Mouse (Mus musculus) left cerebral cortex, postnatal 4 days (tissue): ENCODE measurements around the gene Slc24a3. TPM values are rescaled to one million over a fixed set of nuclear protein-coding genes. Genes with fewer than 3 reads are reported as not detected.

Source experiments
- DNase-seq: peaks from one replicate; pipeline ENCODE4 v3.0.0-alpha.2; 2022
- intact Hi-C: fragments of 180-260 bp; cut with DNase I; formaldehyde crosslinking; loops from one replicate; pipeline ENCODE4 v1.15.1; 2025
- total RNA-seq, 2 experiments: library from RNA; stranded (reverse); gene quantifications; 2 replicates each; pipeline ENCODE4 v1.2.3; 2021

Gene Slc24a3
- total RNA-seq, 2 experiments from 2014 or later: 74.8 to 87.6 TPM

DNA sequence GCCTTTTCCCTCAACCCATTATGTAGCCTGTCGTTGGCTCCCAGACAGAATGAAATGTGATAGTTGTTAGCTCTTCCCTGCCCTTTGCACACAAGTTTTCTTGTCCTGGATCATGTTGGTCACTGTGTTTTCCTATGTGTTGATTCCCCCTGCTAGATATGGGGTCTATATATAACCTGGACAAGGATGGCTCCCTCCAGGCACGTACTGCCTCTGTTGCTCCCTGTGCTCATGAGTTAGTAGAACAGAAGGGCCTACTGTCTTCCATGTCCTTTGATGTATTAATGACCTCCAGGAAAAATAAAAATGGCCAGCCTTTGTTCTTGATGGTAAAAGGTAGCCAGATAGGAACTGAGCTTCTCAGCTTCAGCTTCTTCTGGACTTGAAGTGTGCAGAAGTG, 251.5 kb downstream of the Slc24a3 start:
- no peak for DNase-seq
- intact Hi-C loops: no loop called here

DNA sequence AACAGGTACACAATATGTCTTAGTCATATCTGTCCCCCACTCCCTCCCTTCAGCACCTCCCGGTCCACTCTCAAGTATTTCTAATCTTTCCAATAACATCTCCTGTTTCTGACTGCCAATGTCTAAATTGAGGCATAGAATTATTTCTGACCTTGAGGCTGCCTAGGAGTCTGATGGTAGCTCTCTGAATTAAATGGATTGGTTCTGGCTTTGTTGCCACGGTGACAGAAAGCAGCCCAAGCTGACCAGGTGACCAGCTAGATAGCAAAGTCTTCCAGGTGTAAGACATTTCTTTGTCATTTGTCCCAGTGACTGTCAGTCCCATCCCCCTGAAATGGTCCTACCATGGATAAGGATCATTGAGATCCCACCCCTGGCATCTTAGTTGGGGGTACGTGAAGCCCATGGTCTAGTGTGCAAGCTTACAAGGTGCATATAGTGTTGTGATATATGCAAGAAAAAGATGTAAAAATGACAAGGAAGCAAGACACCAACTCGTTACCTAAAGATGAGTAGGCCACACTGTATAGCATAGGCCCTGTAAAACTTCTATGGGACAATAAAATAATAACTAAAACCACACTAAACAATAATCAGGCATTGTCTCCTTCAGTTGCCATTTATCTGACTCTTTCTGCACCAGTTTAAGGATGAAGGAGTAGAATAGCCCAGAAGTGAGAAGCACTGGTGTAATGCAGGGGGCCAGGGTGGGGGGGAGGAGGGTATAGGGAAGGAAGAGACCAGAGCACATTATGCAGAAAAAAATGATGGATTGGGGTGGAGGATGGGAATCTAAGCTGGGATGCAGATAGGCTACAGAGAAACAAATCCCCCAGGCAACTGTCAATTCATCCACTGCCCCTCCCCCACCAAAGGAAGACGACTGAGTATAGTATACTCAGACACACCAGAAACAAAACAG, 253.7 kb downstream of the Slc24a3 start:
- no peak for DNase-seq
- intact Hi-C loops: no loop called here

DNA sequence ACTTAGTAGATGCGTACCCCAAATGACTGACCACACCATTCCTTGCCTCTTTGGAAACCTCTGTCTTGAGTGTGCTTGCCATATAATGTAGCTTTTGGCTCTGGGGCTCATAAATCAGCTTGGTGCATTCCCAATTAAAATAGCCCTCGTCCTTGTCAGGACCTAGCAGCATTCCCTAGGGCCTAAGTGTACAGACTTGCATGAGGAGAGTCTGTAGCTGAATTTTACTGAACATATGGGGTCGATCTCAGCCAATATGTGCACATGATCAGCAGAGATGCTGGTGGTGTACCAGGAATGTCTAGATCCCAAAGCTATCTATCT, 254.3 kb downstream of the Slc24a3 start:
- intact Hi-C loops: no loop called here

DNA sequence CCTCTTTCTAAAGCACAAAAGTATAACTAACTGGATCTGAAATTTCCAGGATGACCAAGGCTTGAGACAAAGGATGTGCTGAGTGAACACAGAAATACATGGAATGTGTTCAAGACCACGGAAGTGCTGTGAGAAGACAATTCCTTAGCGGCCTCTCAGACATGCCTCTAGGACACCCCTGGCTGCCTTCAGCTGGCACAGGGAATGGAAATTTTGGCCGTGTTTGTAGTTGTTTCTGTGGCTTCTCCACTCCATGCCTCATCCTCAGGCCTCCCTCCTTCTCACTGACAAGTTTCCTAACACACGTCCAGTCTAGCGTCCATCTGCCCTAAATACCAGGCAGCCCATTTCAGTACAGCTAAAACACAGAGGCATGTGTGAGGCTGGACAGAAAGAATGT, 262.4 kb downstream of the Slc24a3 start:
- intact Hi-C loops: no loop called here

More for the DNA sequence above, 254.3 kb downstream of the Slc24a3 start:
- no peak for DNase-seq

DNA sequence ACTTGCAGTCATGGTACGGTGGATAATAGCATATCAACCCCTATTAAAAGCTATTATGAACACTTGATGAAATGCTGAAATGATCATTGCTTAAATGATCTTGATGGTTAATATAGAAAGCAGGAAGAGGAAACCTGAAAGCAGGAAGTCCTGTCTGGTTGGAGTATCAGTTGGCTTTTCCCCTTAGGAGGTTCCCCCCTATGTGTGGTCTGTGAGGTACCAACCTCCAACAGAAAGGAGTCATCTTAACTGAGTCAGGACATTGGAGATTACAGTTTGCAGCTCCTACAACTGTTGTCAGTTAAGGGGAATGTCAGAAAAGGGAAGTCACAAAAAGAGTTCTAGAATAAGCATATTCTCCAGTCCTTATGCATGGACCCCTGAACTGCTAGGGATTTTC, 266.5 kb downstream of the Slc24a3 start:
- intact Hi-C loops: no loop called here

More for the DNA sequence above, 262.4 kb downstream of the Slc24a3 start:
- no peak for DNase-seq

DNA sequence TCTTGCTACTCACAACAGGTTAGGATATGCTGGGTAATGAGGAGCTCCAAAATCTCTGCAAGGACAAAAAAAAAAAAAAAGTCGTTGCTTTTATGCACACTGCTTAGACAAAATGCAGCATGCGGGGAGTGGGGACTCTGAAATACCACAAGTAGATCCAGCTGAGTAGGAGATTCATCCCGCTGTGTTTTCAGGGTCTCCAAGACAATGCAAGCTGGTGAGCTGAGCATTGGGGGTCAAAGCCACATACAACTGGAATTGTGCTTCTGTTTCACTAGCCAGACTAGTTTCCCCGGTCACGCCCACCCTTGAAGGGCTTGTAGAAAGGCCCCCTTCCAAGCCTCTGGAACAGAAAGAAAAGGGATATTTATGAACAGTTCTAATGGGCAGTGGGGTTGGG, 270.8 kb downstream of the Slc24a3 start:
- intact Hi-C loops: no loop called here
- no peak for DNase-seq

More for the DNA sequence above, 266.5 kb downstream of the Slc24a3 start:
- DNase-seq: no peak

DNA sequence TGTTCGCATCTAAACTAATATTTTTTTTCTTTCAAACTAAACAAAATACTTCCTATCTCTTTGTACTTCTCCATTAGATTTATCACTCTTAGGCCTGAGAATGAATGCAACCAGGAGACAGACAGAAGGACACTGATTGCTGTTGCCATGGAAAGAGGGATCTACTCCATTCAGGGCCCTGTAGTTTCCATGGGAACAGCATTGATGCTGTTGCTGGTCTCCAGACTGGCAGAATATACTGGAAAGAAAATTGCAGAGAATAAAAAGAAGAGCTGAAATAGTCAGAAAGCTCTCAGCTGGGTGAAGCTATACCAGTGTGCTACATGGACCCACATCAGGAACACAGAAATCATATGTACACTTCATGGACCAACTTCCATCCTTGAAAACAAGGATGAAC, 272.2 kb downstream of the Slc24a3 start:
- intact Hi-C loops: no loop called here
- no peak for DNase-seq

DNA sequence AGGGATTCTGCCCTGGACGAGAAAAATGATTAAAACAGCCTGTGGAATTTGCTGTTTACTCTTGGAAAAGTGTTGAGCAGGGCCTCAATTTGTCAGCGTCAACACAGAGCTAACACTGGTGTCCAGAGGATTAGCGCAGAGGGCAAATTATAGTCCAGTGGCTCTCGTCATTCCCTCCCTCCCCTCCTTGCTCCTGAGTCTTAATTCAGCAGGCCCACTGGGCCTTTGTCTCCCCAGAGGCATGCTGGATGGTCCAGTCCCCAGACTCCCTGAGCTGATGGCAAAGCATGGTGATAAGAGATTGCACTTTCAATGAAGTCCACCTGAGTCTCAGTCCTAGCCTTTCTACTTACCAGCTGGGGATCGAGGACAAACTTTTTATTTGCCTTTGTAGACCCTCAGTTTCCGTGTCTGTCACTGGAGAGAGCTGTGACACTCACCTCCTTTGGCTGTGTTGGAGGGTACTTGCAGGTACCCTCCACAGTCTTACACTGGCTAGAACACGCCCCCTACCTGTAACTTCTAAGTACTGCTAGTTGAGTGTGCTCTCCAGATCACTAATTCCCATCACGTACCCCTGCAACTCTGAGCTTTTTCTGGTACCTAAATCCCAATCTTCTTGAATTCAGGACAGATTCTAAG, 289.7 kb downstream of the Slc24a3 start:
- no peak for DNase-seq
- intact Hi-C loops: no loop called here

DNA sequence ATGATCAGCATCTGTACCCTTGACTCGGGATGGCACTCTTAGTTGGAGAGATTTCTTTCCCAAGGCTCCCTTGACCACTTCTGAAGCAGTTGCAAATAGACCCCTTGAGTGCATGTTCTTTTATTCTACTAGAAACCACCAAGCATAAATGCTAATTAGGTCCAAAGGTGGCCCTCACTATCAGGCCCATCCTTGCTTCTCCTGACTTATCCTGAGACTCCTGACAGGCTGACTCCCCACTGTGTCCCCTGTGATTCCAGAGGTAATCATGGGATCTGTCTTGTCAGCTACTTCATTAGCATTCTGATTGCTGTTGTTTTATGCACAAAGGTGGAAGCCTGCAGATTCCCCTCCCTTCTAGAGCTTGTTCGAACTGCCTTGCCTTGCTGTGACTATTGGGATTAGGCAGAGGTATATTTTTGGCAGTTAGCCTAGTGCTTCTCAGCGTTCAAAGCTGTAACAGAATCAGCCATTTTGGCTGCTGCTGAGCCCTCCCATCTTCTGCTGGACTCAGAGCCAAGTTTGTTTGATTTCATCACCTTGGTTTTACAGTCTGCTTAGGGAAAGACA, 293.4 kb downstream of the Slc24a3 start:
- intact Hi-C loops: no loop called here
- DNase-seq: no peak

DNA sequence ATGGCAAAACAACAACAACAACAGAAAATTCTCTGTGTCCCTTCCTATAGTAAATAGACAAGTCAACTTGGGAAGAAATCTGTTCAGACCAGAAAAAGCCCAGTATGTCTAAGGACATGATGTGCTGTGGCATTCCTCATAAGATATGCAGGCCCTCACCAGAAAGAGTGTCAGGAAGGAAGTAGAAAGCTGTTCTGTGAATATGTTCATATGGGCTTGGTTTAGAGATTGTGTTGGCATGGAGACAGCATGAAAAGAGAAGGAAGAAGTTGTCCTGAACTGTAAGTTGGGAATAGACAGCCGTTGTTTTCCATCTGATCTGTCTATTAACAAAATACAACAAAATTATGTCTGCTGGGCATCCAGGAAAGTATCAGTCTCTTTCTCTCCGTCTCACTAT, 294.7 kb downstream of the Slc24a3 start:
- no peak for DNase-seq
- intact Hi-C loops: no loop called here

DNA sequence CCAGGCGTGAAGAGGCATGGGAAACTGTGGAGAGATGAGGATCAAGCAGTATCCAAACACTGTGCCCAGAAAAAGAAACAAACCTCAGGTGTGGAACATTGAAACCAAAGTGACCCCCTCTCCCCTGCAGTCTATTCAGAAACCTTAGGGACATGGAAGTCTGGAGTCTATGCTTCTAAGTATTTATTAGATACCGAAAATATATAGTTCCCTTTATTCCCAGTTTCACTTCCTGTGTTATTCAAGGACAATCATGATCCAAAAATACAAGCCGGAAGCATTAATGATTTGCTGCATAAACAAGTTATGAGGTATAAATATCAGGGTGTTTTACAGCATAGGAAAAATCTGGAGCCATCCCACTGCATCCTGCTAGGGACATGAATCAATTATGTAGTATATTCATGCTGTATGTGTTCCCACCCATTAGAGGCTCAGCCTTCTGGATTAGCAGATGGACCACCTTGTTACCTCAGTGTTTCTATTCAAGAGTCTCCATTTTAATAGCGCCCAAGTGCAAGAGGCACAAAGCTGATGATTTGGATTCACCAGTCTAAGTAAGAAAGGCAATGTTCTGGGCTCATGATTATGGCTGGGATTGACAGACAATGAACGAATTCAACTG, 301.3 kb downstream of the Slc24a3 start:
- intact Hi-C loops: no loop called here
- no peak for DNase-seq

DNA sequence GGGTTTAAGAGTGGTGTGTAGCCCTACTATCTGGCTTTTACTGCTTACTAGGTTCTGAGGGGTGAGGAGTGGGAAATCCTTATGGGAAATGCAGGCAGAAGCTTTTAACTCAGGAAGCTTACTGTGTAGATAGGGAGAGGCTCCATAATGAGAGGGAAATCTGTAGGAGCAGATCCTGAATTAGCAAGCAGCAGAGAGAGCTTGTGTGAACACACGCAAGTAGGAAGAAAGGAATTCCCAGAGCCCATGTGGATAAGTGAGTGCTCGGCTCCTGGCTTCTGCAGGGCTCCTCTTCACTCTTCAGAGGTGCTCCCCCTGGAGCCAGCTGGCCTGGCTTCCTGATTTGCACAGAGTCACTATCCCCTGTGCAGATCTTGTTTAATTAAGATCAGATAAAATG, 309.9 kb downstream of the Slc24a3 start:
- DNase-seq: no peak
- intact Hi-C loops: no loop called here

DNA sequence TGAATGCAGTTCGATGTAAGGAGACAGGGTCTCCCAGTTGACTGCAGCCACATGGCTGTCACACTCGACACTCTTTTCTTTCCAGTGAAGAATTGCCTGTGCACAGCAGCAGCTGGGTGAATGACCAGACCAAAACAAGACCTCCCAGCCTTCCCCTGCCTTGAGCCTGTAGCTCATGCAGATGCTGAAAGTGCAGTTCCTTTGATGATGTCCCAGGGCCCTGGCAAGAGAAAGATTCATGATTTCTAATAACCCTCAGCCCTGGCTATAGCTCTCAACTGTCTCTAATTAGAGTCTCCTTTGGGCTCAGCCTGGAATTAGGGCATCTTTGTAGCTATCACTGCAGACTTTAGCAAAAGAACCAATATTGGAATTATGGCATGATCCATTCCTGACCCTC, 312.1 kb downstream of the Slc24a3 start:
- DNase-seq: no peak
- intact Hi-C loops: no loop called here

DNA sequence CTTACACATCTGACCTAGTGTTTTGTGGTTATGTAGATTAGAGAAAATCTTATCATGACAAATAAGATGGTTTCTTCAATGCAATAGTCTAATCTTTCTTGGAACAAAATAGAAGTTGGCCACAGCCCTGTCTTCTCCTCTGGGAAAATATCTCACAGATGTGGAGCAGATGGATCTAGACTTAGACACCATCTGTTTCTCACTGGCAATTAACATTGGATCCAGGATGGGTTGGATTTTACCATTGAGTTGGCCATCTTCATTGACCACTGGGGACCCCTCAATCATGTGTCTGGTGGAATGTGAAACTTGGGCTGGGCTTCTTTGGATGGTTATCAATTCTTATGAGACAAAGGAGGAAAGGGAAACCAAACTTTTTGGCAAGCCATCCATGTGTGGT, 332.7 kb downstream of the Slc24a3 start:
- intact Hi-C loops: no loop called here
- no peak for DNase-seq

DNA sequence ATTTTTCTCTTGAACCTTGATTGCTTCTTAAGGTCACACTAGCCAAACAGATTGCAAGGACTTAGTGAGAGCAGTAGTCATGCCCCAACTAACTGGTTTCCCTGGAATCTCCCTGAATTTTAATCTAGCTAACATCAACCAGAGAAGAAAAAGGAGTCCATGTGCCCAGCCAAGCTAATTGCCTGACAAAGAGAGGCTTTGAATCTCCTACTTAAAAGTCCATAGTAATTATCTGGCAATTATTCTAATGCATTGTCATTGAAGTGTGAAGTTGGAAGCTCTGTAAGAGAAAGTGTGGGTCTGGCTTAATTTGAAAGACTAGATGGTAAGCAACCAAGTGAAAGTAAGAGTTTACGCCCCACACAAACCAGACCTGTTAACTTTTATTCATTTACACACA, 333.9 kb downstream of the Slc24a3 start:
- no peak for DNase-seq
- intact Hi-C loops: no loop called here

DNA sequence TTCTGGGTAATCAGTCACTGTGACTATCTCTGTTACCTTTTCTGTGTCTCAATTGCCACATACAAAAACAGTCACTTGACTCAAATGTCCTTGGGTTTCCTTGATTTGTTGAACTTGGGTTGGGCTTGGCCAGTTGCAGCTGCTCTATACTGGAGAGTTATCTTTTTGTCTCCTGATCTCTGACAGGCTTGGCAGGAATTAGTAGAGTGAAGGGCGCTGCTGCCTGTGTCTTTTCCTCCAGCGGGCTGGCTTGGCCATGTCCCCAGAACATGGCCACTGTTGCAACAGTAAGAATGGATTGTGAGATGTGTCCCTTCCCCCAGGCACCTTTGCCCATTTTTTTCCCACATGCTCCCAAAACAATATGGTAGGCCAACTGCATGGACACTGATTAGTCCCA, 340.1 kb downstream of the Slc24a3 start:
- intact Hi-C loops: no loop called here
- no peak for DNase-seq

DNA sequence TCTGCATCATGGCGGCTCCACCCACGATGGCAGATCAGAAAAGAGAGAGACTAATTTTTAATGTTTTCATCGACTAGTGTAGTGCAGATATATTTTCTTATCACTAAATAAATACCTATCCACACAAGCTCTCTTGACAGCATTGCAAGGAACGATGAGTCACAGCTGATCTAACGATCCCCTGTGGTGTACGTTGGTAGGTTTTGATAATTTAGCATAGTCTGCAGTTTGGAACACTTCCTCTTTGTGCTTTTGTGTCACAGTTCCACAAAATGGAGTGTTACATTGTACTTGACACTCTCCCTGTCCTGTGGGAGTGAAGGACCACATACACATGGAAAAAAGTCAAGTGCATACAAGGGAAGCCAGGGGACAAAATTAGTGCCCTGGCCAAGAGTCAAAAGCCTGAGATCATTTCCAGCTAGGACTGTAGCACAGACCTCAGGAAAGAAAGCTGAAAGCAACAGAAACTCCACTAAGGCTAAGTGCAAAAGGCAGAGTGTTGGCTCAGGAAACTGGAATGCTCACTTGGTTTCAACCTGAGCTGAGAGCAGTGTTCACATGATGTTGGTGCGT, 343.2 kb downstream of the Slc24a3 start:
- intact Hi-C loops: no loop called here
- no peak for DNase-seq

DNA sequence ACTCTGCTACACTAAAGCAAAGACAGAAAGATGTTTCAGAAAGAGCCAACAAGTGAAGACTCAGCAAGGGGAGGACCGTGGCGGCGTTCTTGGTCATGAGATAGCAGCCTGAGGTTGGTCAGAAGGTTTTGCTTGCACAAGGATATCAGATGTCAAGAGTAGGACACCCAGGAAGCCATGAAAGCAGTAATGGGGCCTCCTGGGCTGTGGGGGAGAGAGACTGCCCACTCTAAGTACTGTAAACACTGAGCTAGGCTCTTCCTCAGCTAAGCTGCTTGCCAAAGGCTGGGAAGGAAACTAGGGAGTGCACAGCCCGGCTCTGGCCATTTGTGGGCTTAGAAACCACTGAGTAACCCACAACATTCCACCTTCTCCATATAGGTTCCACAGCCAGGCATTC, 348.4 kb downstream of the Slc24a3 start:
- intact Hi-C loops: loop anchor here (5.0 kb wide), 1 partner anchor 349 kb away; the partner anchor contains the start of gene Slc24a3
- no peak for DNase-seq

DNA sequence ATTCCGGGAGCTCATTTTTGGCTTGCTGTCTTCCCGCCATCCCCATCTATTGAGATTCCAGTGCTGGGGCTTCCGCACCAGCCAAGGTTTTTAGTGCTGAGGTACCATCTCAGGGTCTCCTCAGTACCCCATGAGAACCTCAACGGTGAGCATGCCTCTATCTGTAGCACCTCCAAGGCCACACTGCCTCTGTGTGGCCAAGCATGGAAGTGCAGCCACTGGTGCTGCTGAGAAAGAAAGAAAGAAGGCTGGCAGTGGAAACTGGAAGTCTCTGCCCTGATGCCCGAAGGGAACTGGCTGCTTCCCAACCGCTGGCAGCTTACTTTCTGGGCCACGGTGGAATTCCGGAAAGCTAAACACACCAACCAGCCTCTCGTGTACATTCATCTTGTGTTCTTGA, 349.8 kb downstream of the Slc24a3 start:
- peak; percentile 89 for DNase-seq
- intact Hi-C loops: loop anchor here (5.0 kb wide), 1 partner anchor 350 kb away; the partner anchor contains the start of gene Slc24a3

DNA sequence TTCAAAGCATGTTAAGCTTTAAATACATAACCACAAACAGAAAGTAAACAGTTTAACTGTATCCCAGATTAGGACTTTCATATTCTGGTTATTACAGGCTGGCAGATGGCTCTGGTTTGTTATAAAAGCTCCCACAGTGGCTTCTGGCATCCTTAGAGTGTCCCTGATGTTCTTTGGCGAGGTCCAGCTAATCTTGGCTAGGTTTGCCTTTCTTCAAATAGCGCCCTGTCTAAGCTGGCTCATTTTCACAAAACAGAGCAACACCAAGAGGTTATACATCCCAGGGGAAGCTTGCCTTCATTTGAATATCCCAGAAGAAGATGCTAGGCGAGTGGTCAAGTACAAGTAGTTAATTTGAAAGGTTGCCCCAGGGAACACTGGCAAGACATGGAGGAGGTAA, 354.5 kb downstream of the Slc24a3 start:
- intact Hi-C loops: no loop called here
- peak; percentile 62 for DNase-seq

DNA sequence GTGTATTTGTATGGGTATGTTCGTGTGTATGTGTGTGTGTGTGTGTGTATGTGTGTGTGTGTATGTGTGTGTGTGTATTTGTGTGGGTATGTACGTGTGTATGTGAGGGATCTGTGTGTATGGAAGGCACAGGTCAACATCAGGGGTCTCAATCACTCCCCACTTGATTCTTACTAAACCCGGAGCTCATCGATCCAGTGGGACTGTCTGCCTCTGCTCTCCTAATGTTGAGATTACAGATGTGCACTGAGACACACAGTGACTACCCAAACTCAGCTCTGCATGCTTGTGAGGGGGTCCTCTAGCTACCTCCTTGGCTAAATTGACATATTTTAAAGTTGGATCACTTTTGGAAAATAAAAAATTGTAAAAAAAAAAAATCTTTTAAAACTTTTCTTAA, 355.8 kb downstream of the Slc24a3 start:
- intact Hi-C loops: no loop called here
- DNase-seq: no peak
